In genomic region chr2:152819097-152819624, GRCm38 (mm10) we compare ENCODE assay signal across 9 mouse cellular contexts. TPM values are rescaled to one million over a fixed set of nuclear protein-coding genes. Genes with fewer than 3 reads are reported as not detected.
DNase-seq lines count a peak whose midpoint lies in the region; ATAC-seq and TF ChIP-seq lines count a peak whose summit lies in the region.
"Had no signal": no experiment of that assay in that cellular context is flagged by ENCODE, and none has a peak within 500 bp of the region (broad histone marks: within the 10 kb centered on the region; RNA-seq: fewer than 3 reads in every experiment).

No protein-coding gene starts in this region.

- H3K4me2 ChIP-seq in heart, embryonic 13.5 days = peak overlapping the region; percentile 51
- no peak overlapping the region for H3K4me2 ChIP-seq in lung, embryonic 16.5 days (ENCODE audit: low read depth, low read length)
- H3K4me2 ChIP-seq in liver, embryonic 14.5 days (ENCODE audit: low read depth) = peak overlapping the region; percentile 65

- no peak for TF ChIP-seq EP300 in liver, embryonic 14.5 days (IDR thresholded peaks at IDR 0.05; ENCODE audit: low read depth)

- ATAC-seq in heart, embryonic 13.5 days (ENCODE audit: extremely low read depth, insufficient number of reproducible peaks, low FRiP score, low TSS enrichment) = no peak
- ATAC-seq in lung, embryonic 16.5 days (ENCODE audit: low read depth) = no peak
- no peak for ATAC-seq in liver, embryonic 14.5 days (ENCODE audit: insufficient read depth)
- ATAC-seq: Patski had no signal

- no peak for DNase-seq in heart, adult 8-10 months (ENCODE audit: low spot score)
- DNase-seq in lung, postnatal 36 days = no peak
- DNase-seq in liver, embryonic 14.5 days (ENCODE audit: low read depth in 3 of 3, low spot score in 3 of 3) = no peak
- no peak for DNase-seq in c-Kit-positive CD71-positive TER-119-positive erythroid progenitor cells, embryonic 14.5 days (ENCODE audit: low spot score)
- DNase-seq: lung, adult 2 months had no signal

- no peak for TF ChIP-seq CTCF in embryonic fibroblast, embryonic 13.5 days (IDR thresholded peaks at IDR 0.05; ENCODE audit: borderline replicate concordance, insufficient read depth, low read length)
- no peak for TF ChIP-seq CTCF in liver, embryonic 14.5 days (IDR thresholded peaks at IDR 0.05; ENCODE audit: low read depth)

- 95% methylated on average over 3 of the region's 3 CpGs for WGBS in heart, embryonic 13.5 days
- WGBS in lung, embryonic 16.5 days = 85% methylated on average over 3 of the region's 3 CpGs
- WGBS in liver, embryonic 14.5 days (ENCODE audit: insufficient replicate concordance) = 97% methylated on average over 3 of the region's 3 CpGs

- no peaks in the 10 kb centered on the region for H3K27me3 ChIP-seq in heart, embryonic 13.5 days (replicated peaks)
- H3K27me3 ChIP-seq in lung, embryonic 16.5 days (ENCODE audit: control insufficient read depth, insufficient read depth, low read depth, low read length) = no peaks in the 10 kb centered on the region
- no peaks in the 10 kb centered on the region for H3K27me3 ChIP-seq in liver, embryonic 14.5 days (ENCODE audit: control insufficient read depth, insufficient read depth, low read length)
- H3K27me3 ChIP-seq: Patski had no signal

- peak overlapping the region; percentile 86 for H3K27ac ChIP-seq in heart, embryonic 13.5 days (replicated peaks)
- H3K27ac ChIP-seq in lung, embryonic 16.5 days (ENCODE audit: low read length) = peak overlapping the region; percentile 98
- peak overlapping the region; percentile 96 for H3K27ac ChIP-seq in embryonic fibroblast, embryonic 13.5 days (ENCODE audit: insufficient read depth, low read length)
- peak overlapping the region; percentile 100 for H3K27ac ChIP-seq in liver, embryonic 14.5 days

- H3K9ac ChIP-seq in heart, embryonic 13.5 days = peak overlapping the region; percentile 66; the same call in 1 of the 2 replicates
- H3K9ac ChIP-seq in lung, embryonic 16.5 days (ENCODE audit: low read length) = peak overlapping the region; percentile 27
- H3K9ac ChIP-seq in liver, embryonic 14.5 days (replicated peaks) = no peak overlapping the region; the same call in none of the 2 replicates

- no peak for TF ChIP-seq POLR2A in embryonic fibroblast, embryonic 13.5 days (IDR thresholded peaks at IDR 0.05; ENCODE audit: low read depth, low read length)

- no peaks in the 10 kb centered on the region for H3K9me3 ChIP-seq in heart, embryonic 13.5 days
- H3K9me3 ChIP-seq in lung, embryonic 16.5 days (ENCODE audit: control insufficient read depth, low read length) = no peaks in the 10 kb centered on the region
- no peaks in the 10 kb centered on the region for H3K9me3 ChIP-seq in liver, embryonic 14.5 days (ENCODE audit: control insufficient read depth, low read length)

- H3K36me3 ChIP-seq in heart, embryonic 13.5 days = peaks cover 15% of the 10 kb centered on the region
- H3K36me3 ChIP-seq in lung, embryonic 16.5 days (ENCODE audit: control insufficient read depth, insufficient read depth, low read length) = peaks cover 9% of the 10 kb centered on the region
- peaks cover 53% of the 10 kb centered on the region for H3K36me3 ChIP-seq in liver, embryonic 14.5 days (replicated peaks; ENCODE audit: control insufficient read depth, insufficient read depth, low read depth)

- no peak overlapping the region for H3K4me3 ChIP-seq in heart, embryonic 13.5 days
- no peak overlapping the region for H3K4me3 ChIP-seq in lung, embryonic 16.5 days (ENCODE audit: low read length)
- no peak overlapping the region for H3K4me3 ChIP-seq in embryonic fibroblast, embryonic 13.5 days (ENCODE audit: insufficient read depth, low read length)
- no peak overlapping the region for H3K4me3 ChIP-seq in liver, embryonic 14.5 days (ENCODE audit: insufficient read depth in 1 of 2, low read depth in 2 of 2, low read length in 2 of 2)

- peaks cover 93% of the 10 kb centered on the region for H3K4me1 ChIP-seq in heart, embryonic 13.5 days
- peaks cover 68% of the 10 kb centered on the region for H3K4me1 ChIP-seq in lung, embryonic 16.5 days (replicated peaks; ENCODE audit: control insufficient read depth, insufficient read depth, low read length)
- peaks cover 39% of the 10 kb centered on the region for H3K4me1 ChIP-seq in embryonic fibroblast, embryonic 13.5 days (ENCODE audit: control insufficient read depth, insufficient read depth, low read length)
- peaks cover 61 to 79% of the 10 kb centered on the region in 2 experiments for H3K4me1 ChIP-seq in liver, embryonic 14.5 days (replicated peaks; ENCODE audit: control insufficient read depth in 2 of 2, insufficient read depth in 2 of 2, low read length in 1 of 2)

RNA-seq across cellular contexts. Expression of gene Bcl2l1, which starts 12.4 kb away (rescaled TPM):
- polyA plus RNA-seq in heart, embryonic 13.5 days (2015; fragmentation: Nextera tagmentation; extraction: Ambion mirVana) = 59.6 and 62.8 TPM in 2 replicates
- total RNA-seq in heart, adult 8-10 months (2022) = 10 to 100 TPM; 46.9 to 66.6 (median 51.4) TPM
- 120 and 121 TPM in 2 replicates for polyA plus RNA-seq in lung, embryonic 16.5 days (2015; fragmentation: Nextera tagmentation; extraction: Ambion mirVana)
- polyA plus RNA-seq in embryonic fibroblast, embryonic 13.5 days (2011; ENCODE audit: insufficient read length, low read depth, missing spikeins) = 51.2 and 71.7 TPM in 2 replicates
- 72.2 and 81.6 TPM in 2 replicates for polyA plus RNA-seq in liver, embryonic 14.5 days (2012; rRNA removed)
- polyA plus RNA-seq in liver, embryonic 14.5 days (2014; fragmentation: Nextera tagmentation; extraction: Ambion mirVana) = 172 and 186 TPM in 2 replicates

RNA-seq across cellular contexts. Expression of gene Tpx2, which starts 28.6 kb away (rescaled TPM):
- polyA plus RNA-seq in heart, embryonic 13.5 days (2015; fragmentation: Nextera tagmentation; extraction: Ambion mirVana) = 51.1 and 55.5 TPM in 2 replicates
- 1 to 10 TPM in 2 of 4 experiments, under 1 TPM in 2; 0.65 to 1.4 (median 0.91) TPM for total RNA-seq in heart, adult 8-10 months (2022)
- 85.8 and 101 TPM in 2 replicates for polyA plus RNA-seq in lung, embryonic 16.5 days (2015; fragmentation: Nextera tagmentation; extraction: Ambion mirVana)
- polyA plus RNA-seq in embryonic fibroblast, embryonic 13.5 days (2011; ENCODE audit: insufficient read length, low read depth, missing spikeins) = 62.3 and 82.9 TPM in 2 replicates
- polyA plus RNA-seq in liver, embryonic 14.5 days (2012; rRNA removed) = 25.1 and 47.1 TPM in 2 replicates
- polyA plus RNA-seq in liver, embryonic 14.5 days (2014; fragmentation: Nextera tagmentation; extraction: Ambion mirVana) = 80.9 and 82.6 TPM in 2 replicates
